21 mouse cellular contexts compared by ENCODE assay signal in genomic region chr15:97391436-97391835, GRCm38 (mm10).
DNase-seq lines count a peak whose midpoint lies in the region; TF ChIP-seq lines count a peak whose summit lies in the region.
"Had no signal": no experiment of that assay in that cellular context is flagged by ENCODE, and none has a peak within 500 bp of the region (broad histone marks: within the 10 kb centered on the region; RNA-seq: fewer than 3 reads in every experiment).

No protein-coding gene starts in this region.

- H3K4me1 ChIP-seq in spleen, adult 2 months (ENCODE audit: control insufficient read depth, insufficient read depth, insufficient read length): no peaks in the 10 kb centered on the region; the same call in 1 of the 2 replicates
- H3K4me1 ChIP-seq: embryonic facial prominence, embryonic 13.5 days; embryonic facial prominence, embryonic 15.5 days had no signal

- no peaks in the 10 kb centered on the region for H3K27me3 ChIP-seq in spleen, adult 2 months (ENCODE audit: control insufficient read depth, insufficient read depth, low read length)
- H3K27me3 ChIP-seq: embryonic facial prominence, embryonic 13.5 days; embryonic facial prominence, embryonic 15.5 days; forebrain, embryonic 12.5 days had no signal

- WGBS in spleen, adult 2 months: 72% methylated on average over 2 of the region's 2 CpGs

- no peak overlapping the region for H3K4me3 ChIP-seq in spleen, adult 2 months (ENCODE audit: extremely low read depth, insufficient read depth, insufficient read length)
- H3K4me3 ChIP-seq: embryonic facial prominence, embryonic 13.5 days; embryonic facial prominence, embryonic 15.5 days; erythroblast, embryonic 14.5 days; forebrain, embryonic 10.5 days; forebrain, embryonic 12.5 days had no signal

- no peak for TF ChIP-seq POLR2A in spleen, adult 2 months (IDR thresholded peaks at IDR 0.05; ENCODE audit: low read depth, low read length)

- DNase-seq in spleen, adult 2 months (ENCODE audit: low read depth in 1 of 2, low spot score in 2 of 2): no peak
- DNase-seq in spleen, adult 12 weeks (ENCODE audit: low spot score): no peak
- peak; percentile 18 for DNase-seq in thymus, postnatal 14 days
- no peak for DNase-seq in thymus, adult 18-20 months
- peak; percentile 54 for DNase-seq in naive thymus-derived CD4-positive, alpha-beta T cell, adult 2 months (ENCODE audit: low read depth)
- no peak for DNase-seq in gastrocnemius, postnatal 4 days (ENCODE audit: low spot score in 2 of 2)
- DNase-seq: adrenal gland, adult 8-10 months; adrenal gland, postnatal 14 days; adrenal gland, postnatal 36 days; B cell, adult 2 months; cerebellum, adult 11-12 months; cerebellum, adult 2 months; cerebellum, adult 9-11 months; cerebellum, postnatal 14 days; cerebellum, postnatal 36 days; embryo, embryonic 11 days had no signal

- H3K36me3 ChIP-seq in spleen, adult 2 months (ENCODE audit: control insufficient read depth, insufficient read depth, low read length): no peaks in the 10 kb centered on the region
- H3K36me3 ChIP-seq: embryonic facial prominence, embryonic 13.5 days; embryonic facial prominence, embryonic 15.5 days; forebrain, embryonic 10.5 days; forebrain, embryonic 12.5 days had no signal

- H3K27ac ChIP-seq in spleen, adult 2 months (ENCODE audit: insufficient read depth, low read length): peak overlapping the region; percentile 28; the same call in 1 of the 2 replicates
- H3K27ac ChIP-seq: embryonic facial prominence, embryonic 13.5 days; embryonic facial prominence, embryonic 15.5 days; forebrain, embryonic 10.5 days; forebrain, embryonic 12.5 days had no signal

- no peak for TF ChIP-seq CTCF in spleen, adult 2 months (IDR thresholded peaks at IDR 0.05; ENCODE audit: extremely low read depth, insufficient read depth, insufficient read length, insufficient replicate concordance)

Comparison
In these comparisons a context has a peak if more than half of its experiments do, and no peak if none do; other contexts are left out.
1. DNase-seq: peak in thymus, postnatal 14 days (single experiment) and naive thymus-derived CD4-positive, alpha-beta T cell, adult 2 months (single experiment); none in spleen, adult 2 months (0 of 2), spleen, adult 12 weeks (single experiment), thymus, adult 18-20 months (0 of 2) and gastrocnemius, postnatal 4 days (0 of 2).